Mouse (Mus musculus) C2C12 (cell line): Measurements from ENCODE around the gene Stard5.

Experiments used
- CEBPB ChIP-seq: IDR thresholded peaks from one replicate; pipeline ENCODE4 v1.6.1; 2011; ENCODE audit warnings: low read depth, mild to moderate bottlenecking, control low read depth, moderate library complexity
- CTCF ChIP-seq: IDR thresholded peaks from one replicate; pipeline ENCODE4 v1.5.1; 2011; ENCODE audit not compliant: control insufficient read depth, insufficient read depth, insufficient read length
- MAX ChIP-seq: IDR thresholded peaks from one replicate; pipeline ENCODE4 v1.6.1; 2011; ENCODE audit warnings: mild to moderate bottlenecking, control low read depth
- MYOD1 ChIP-seq: IDR thresholded peaks from one replicate; pipeline ENCODE4 v1.6.1; 2011; ENCODE audit warnings: low read depth; ENCODE audit not compliant: control insufficient read depth, insufficient read length
- MYOG ChIP-seq: IDR thresholded peaks from one replicate; pipeline ENCODE4 v1.6.1; 2011; ENCODE audit not compliant: control insufficient read depth, insufficient read length; ENCODE audit errors: extremely low read depth
- USF1 ChIP-seq: IDR thresholded peaks from one replicate; pipeline ENCODE4 v1.6.1; 2011; ENCODE audit warnings: low read depth, mild to moderate bottlenecking, control low read depth, moderate library complexity

DNA sequence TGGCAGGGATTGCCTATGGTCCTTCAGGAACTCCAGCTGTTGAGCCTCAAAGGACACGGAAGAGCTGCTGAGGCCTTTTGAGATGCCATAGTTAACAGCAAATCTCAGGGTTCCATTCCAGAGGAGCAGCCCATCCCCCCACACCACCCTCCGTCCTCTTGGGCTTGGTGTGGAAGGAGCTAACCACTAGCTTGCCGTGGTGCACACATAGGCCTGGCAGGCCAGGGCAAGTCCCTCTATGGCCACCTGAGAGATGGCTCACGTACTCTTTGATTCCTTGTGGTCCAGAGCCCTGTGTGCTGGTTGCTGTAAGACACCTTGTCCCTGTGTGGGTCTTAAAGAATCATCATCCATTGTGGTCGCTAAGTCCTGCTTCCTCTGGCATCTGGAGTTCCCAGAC lies 8.8 kb downstream of the Stard5 start:
- no peak for TF ChIP-seq CEBPB
- no peak for TF ChIP-seq MAX
- no peak for TF ChIP-seq CTCF
- TF ChIP-seq USF1 = no peak
- no peak for TF ChIP-seq MYOD1
- no peak for TF ChIP-seq MYOG
